Mouse (Mus musculus): ENCODE measurements around the gene Ovch2. TPM values are rescaled to one million over a fixed set of nuclear protein-coding genes. Genes with fewer than 3 reads are reported as not detected.

Ovch2 gene
- total RNA-seq, 1 experiment from 2014 or later = not detected

DNA sequence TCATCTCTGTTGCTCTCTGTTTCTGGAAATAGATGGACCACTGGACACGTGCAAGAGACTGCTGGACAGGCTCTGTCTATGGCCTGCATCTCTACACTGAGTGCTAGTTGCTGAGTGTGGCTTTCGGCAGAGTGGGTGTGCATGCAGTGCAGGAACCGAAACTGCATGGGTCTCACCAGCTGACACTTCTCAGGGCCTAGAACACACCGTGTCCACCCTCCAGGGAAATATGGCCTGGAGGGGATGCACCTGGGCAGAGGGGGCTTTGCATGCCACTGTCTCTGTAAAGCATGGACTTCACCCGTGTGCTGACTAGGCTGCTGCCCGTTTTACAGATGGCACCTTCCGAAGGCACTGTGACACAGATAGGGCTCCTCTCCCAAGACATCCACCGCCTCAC, 55.0 kb downstream of the Ovch2 start:
- ATAC-seq (replicated peaks; ENCODE audit: low read depth, poor library complexity, severe bottlenecking) = no peak

DNA sequence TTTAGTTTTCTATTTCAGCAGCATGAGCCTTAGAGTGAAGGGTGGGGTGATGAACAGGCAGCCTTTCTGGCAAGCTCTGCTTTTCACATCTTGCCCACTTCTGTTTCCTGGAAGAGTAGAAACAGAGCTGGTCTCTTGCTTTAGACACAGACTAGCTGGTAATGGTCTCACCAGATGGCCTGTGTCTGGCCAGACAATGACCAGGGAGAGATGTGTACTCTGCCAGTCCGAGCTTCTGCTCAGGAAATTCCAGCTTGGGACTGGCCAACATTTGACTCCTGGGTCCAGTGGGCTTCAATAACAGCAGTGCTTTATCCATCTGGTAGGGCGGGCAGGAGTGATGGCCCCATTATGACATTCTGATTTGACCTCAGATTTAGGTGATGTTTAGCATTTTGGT, 55.9 kb downstream of the Ovch2 start:
- ATAC-seq (replicated peaks; ENCODE audit: low read depth, poor library complexity, severe bottlenecking) = no peak

DNA sequence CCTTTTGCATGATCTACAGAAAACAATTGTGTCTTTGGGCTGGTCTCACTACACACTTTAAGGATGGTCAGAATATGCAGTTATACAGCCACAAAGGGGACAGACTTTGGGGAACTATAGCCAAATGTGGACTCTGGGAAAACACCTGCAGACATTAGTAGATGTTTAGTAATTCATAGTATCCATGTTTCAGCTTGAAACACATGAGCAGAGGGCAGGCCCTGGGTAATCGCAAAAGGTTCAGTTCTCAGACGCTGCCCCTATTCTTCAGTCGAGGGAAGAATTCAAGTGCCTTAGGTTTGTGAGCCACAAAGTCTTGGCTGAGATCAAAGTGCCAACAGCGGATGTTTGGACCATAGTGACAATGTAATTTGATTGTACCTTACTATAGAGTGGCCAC, 56.6 kb downstream of the Ovch2 start:
- ATAC-seq (replicated peaks; ENCODE audit: low read depth, poor library complexity, severe bottlenecking) = no peak

DNA sequence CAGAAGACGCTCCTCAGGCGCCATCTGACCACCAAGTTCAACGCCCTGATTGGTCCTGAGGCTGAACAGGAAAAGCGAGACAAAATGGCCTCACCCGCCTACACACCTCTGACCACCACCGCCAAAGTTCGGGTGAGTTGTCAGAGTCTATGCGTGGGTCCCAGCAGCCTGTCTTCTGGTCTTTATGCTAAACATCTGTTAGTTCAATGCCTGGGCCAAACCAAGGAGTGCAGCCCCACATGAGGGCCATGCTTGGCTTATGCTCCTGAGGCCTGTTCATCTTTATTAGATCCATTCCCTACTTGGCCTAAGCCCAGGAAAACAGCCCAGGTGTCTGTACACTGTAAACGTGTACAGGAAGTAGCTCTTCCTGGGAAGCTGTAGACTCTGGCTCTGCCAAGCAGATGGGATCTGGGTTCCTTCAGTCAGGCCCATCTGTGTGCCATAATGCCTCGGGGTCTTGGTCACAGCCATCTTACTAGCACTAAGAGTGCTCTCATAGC, 58.0 kb downstream of the Ovch2 start:
- ATAC-seq (replicated peaks; ENCODE audit: low read depth, poor library complexity, severe bottlenecking) = no peak

DNA sequence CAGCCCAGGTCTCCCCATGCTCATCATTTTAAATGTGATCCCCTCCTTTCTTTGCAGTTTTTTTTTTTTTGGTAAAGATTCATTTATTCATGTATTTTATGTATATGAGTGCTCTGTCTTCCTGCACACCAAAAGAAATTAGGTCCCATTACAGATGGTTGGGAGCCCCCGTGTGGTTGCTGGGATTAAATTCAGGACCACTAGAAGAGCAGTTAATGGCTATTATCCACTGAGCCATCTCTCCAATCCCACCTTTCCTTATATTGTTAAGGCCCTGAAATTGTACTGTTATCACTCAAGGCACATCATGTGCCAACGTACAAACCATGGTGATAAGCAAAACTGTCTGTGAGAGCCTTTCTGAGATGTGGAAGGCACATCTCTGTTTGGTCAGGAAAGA, 62.3 kb downstream of the Ovch2 start:
- peak; percentile 62; the same call in 1 of the 2 replicates for ATAC-seq (replicated peaks; ENCODE audit: low read depth, poor library complexity, severe bottlenecking)

DNA sequence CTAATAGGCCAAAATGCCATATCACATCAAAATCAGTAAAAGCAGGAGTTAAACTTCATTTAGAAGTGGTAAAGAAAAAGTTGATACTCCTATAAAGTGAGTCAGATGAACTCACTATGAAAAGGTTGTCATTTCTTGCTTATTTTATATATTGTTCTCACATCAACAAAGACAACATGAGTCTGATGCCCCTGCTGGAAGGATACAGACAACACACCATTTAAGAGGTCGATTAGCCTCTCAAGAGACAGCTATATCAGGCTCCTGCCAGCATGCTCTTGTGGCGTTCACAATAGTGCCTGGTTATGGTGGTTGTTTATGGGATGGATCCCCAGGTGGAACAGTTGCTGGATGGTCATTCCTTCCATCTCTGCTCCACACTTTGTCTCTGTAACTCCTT, 67.8 kb downstream of the Ovch2 start:
- ATAC-seq (replicated peaks; ENCODE audit: low read depth, poor library complexity, severe bottlenecking) = peak; percentile 65; the same call in 1 of the 2 replicates

Other genes starting within 250 kb of the Ovch2 start
- not detected in 2 replicates for gene Olfml1, start 233.8 kb downstream of the Ovch2 start, total RNA-seq (2017)
- gene Ppfibp2, start 206.0 kb downstream of the Ovch2 start, total RNA-seq (2017) = 3.3 and 7.3 TPM in 2 replicates
- not detected in 2 replicates for gene 5330417H12Rik, start 176.0 kb downstream of the Ovch2 start, total RNA-seq (2017)
- not detected in 2 replicates for gene Cyb5r2, start 43.2 kb downstream of the Ovch2 start, total RNA-seq (2017)
- not detected in 2 replicates for gene Olfr467, start 11.1 kb upstream of the Ovch2 start, total RNA-seq (2017)
- not detected in 2 replicates for gene Olfr469, start 24.3 kb upstream of the Ovch2 start, total RNA-seq (2017)
- gene Olfr470, start 46.3 kb upstream of the Ovch2 start, total RNA-seq (2017) = not detected in 2 replicates
- not detected in 2 replicates for gene Olfr472, start 96.7 kb upstream of the Ovch2 start, total RNA-seq (2017)
- not detected in 2 replicates for gene Olfr473, start 129.2 kb upstream of the Ovch2 start, total RNA-seq (2017)
- not detected in 2 replicates for gene Olfr474, start 153.4 kb upstream of the Ovch2 start, total RNA-seq (2017)
- gene Olfr476, start 163.6 kb upstream of the Ovch2 start, total RNA-seq (2017) = not detected in 2 replicates
- not detected in 2 replicates for gene Olfr477, start 185.5 kb upstream of the Ovch2 start, total RNA-seq (2017)
- gene Olfr478, start 232.8 kb upstream of the Ovch2 start, total RNA-seq (2017) = not detected in 2 replicates
- gene Olfr479, start 249.5 kb upstream of the Ovch2 start, total RNA-seq (2017) = not detected in 2 replicates